Mouse (Mus musculus) liver (tissue): ENCODE data around the gene Cps1.

Experiments
- DNase-seq: peaks from one replicate; pipeline ENCODE4 v3.0.0-alpha.2; 2020; ENCODE audit warnings: mixed read lengths

Gene Cps1

GRCm38 (mm10) chr1:67235468-67236217 is 112.8 kb downstream of the Cps1 start:
- DNase-seq, result no peak

- DNase-seq, result no peak
Measured at GRCm38 (mm10) chr1:67238446-67238845, 115.6 kb downstream of the Cps1 start.

- no peak for DNase-seq
Measured at GRCm38 (mm10) chr1:67238941-67239340, 116.1 kb downstream of the Cps1 start.

GRCm38 (mm10) chr1:67265222-67265621 is 142.4 kb downstream of the Cps1 start:
- DNase-seq, result no peak

- no peak for DNase-seq
Measured at GRCm38 (mm10) chr1:67267972-67268371, 145.1 kb downstream of the Cps1 start.

- DNase-seq, result no peak
Measured at GRCm38 (mm10) chr1:67268450-67268849, 145.6 kb downstream of the Cps1 start.

- DNase-seq, result no peak
Measured at GRCm38 (mm10) chr1:67276270-67276669, 153.4 kb downstream of the Cps1 start.
